Mouse (Mus musculus): ENCODE measurements around the gene Jph3. TPM values are rescaled to one million over a fixed set of nuclear protein-coding genes. Genes with fewer than 3 reads are reported as not detected.

The Jph3 gene
- total and polyA plus RNA-seq, 2 experiments = not detected

GRCm38 (mm10) chr8:121730170-121730569 is 747 bp downstream of the Jph3 start:
- H3K36me3 ChIP-seq (ENCODE audit: control insufficient read depth, insufficient read depth, low read length) = no peaks in the 10 kb centered on the region
- TF ChIP-seq CTCF (IDR thresholded peaks at IDR 0.05; ENCODE audit: low read depth, low read length) (no peak), POLR2A (IDR thresholded peaks at IDR 0.05; ENCODE audit: extremely low read depth, insufficient read depth, low read length) (no peak)
- H3K9ac ChIP-seq (ENCODE audit: low read depth, low read length) = no peak overlapping the region
- peaks cover 4% of the 10 kb centered on the region; the same call in 1 of the 2 replicates for H3K27me3 ChIP-seq (ENCODE audit: control insufficient read depth, insufficient read depth, low read length)
- DNase-seq (ENCODE audit: extremely low read depth, low read depth, low spot score) = no peak
- 10% methylated on average over 50 of the region's 60 CpGs for WGBS
- no peak overlapping the region for H3K27ac ChIP-seq (replicated peaks; ENCODE audit: insufficient read depth, low read depth, low read length)
- H3K4me3 ChIP-seq (ENCODE audit: insufficient read depth, low read depth, low read length) = no peak overlapping the region
- no peaks in the 10 kb centered on the region for H3K79me2 ChIP-seq (ENCODE audit: control insufficient read depth, insufficient read depth, low read length)
- no peaks in the 10 kb centered on the region for H3K4me1 ChIP-seq (ENCODE audit: control insufficient read depth, insufficient read depth, low read length)

GRCm38 (mm10) chr8:121730646-121731045 is 1.2 kb downstream of the Jph3 start:
- TF ChIP-seq POLR2A (IDR thresholded peaks at IDR 0.05; ENCODE audit: extremely low read depth, insufficient read depth, low read length) (no peak), CTCF (IDR thresholded peaks at IDR 0.05; ENCODE audit: low read depth, low read length) (no peak)
- Histone ChIP-seq H3K79me2 (ENCODE audit: control insufficient read depth, insufficient read depth, low read length) (no peaks in the 10 kb centered on the region), H3K4me3 (ENCODE audit: insufficient read depth, low read depth, low read length) (no peak overlapping the region), H3K4me1 (ENCODE audit: control insufficient read depth, insufficient read depth, low read length) (no peaks in the 10 kb centered on the region), H3K9ac (ENCODE audit: low read depth, low read length) (no peak overlapping the region), H3K36me3 (ENCODE audit: control insufficient read depth, insufficient read depth, low read length) (no peaks in the 10 kb centered on the region), H3K27ac (replicated peaks; ENCODE audit: insufficient read depth, low read depth, low read length) (no peak overlapping the region), H3K27me3 (ENCODE audit: control insufficient read depth, insufficient read depth, low read length) (peaks cover 4% of the 10 kb centered on the region; the same call in 1 of the 2 replicates)
- DNase-seq (ENCODE audit: extremely low read depth, low read depth, low spot score) = no peak
- 2% methylated on average over 37 of the region's 37 CpGs for WGBS

GRCm38 (mm10) chr8:121731060-121731459 is 1.6 kb downstream of the Jph3 start:
- no peak for TF ChIP-seq CTCF (IDR thresholded peaks at IDR 0.05; ENCODE audit: low read depth, low read length)
- Histone ChIP-seq H3K79me2 (ENCODE audit: control insufficient read depth, insufficient read depth, low read length) (no peaks in the 10 kb centered on the region), H3K27me3 (ENCODE audit: control insufficient read depth, insufficient read depth, low read length) (peaks cover 4% of the 10 kb centered on the region; the same call in 1 of the 2 replicates), H3K27ac (replicated peaks; ENCODE audit: insufficient read depth, low read depth, low read length) (no peak overlapping the region), H3K4me1 (ENCODE audit: control insufficient read depth, insufficient read depth, low read length) (no peaks in the 10 kb centered on the region), H3K36me3 (ENCODE audit: control insufficient read depth, insufficient read depth, low read length) (no peaks in the 10 kb centered on the region), H3K9ac (ENCODE audit: low read depth, low read length) (no peak overlapping the region), H3K4me3 (ENCODE audit: insufficient read depth, low read depth, low read length) (no peak overlapping the region)
- no peak for DNase-seq (ENCODE audit: extremely low read depth, low read depth, low spot score)
- WGBS = 5% methylated on average over 11 of the region's 11 CpGs

GRCm38 (mm10) chr8:121731471-121732333 is 2.3 kb downstream of the Jph3 start:
- DNase-seq (ENCODE audit: extremely low read depth, low read depth, low spot score) = no peak
- WGBS = 11% methylated on average over 26 of the region's 26 CpGs
- H3K27me3 ChIP-seq (ENCODE audit: control insufficient read depth, insufficient read depth, low read length) = peaks cover 4% of the 10 kb centered on the region; the same call in 1 of the 2 replicates

GRCm38 (mm10) chr8:121732334-121732665 is 2.9 kb downstream of the Jph3 start:
- Histone ChIP-seq H3K4me3 (ENCODE audit: insufficient read depth, low read depth, low read length) (no peak overlapping the region), H3K79me2 (ENCODE audit: control insufficient read depth, insufficient read depth, low read length) (no peaks in the 10 kb centered on the region), H3K9ac (ENCODE audit: low read depth, low read length) (no peak overlapping the region), H3K36me3 (ENCODE audit: control insufficient read depth, insufficient read depth, low read length) (no peaks in the 10 kb centered on the region), H3K27ac (replicated peaks; ENCODE audit: insufficient read depth, low read depth, low read length) (no peak overlapping the region), H3K27me3 (ENCODE audit: control insufficient read depth, insufficient read depth, low read length) (peaks cover 4% of the 10 kb centered on the region; the same call in 1 of the 2 replicates), H3K4me1 (ENCODE audit: control insufficient read depth, insufficient read depth, low read length) (no peaks in the 10 kb centered on the region)
- TF ChIP-seq CTCF (IDR thresholded peaks at IDR 0.05; ENCODE audit: low read depth, low read length) (no peak), POLR2A (IDR thresholded peaks at IDR 0.05; ENCODE audit: extremely low read depth, insufficient read depth, low read length) (no peak)
- DNase-seq (ENCODE audit: extremely low read depth, low read depth, low spot score) = no peak
- 58% methylated on average over 4 of the region's 4 CpGs for WGBS

More at GRCm38 (mm10) chr8:121731471-121732333, 2.3 kb downstream of the Jph3 start:
- no peak overlapping the region for H3K27ac ChIP-seq (replicated peaks; ENCODE audit: insufficient read depth, low read depth, low read length)
- H3K4me1 ChIP-seq (ENCODE audit: control insufficient read depth, insufficient read depth, low read length) = no peaks in the 10 kb centered on the region
- H3K36me3 ChIP-seq (ENCODE audit: control insufficient read depth, insufficient read depth, low read length) = no peaks in the 10 kb centered on the region
- no peak overlapping the region for H3K9ac ChIP-seq (ENCODE audit: low read depth, low read length)
- no peak overlapping the region for H3K4me3 ChIP-seq (ENCODE audit: insufficient read depth, low read depth, low read length)
- TF ChIP-seq CTCF (IDR thresholded peaks at IDR 0.05; ENCODE audit: low read depth, low read length) (no peak), POLR2A (IDR thresholded peaks at IDR 0.05; ENCODE audit: extremely low read depth, insufficient read depth, low read length) (no peak)
- H3K79me2 ChIP-seq (ENCODE audit: control insufficient read depth, insufficient read depth, low read length) = no peaks in the 10 kb centered on the region

DNA sequence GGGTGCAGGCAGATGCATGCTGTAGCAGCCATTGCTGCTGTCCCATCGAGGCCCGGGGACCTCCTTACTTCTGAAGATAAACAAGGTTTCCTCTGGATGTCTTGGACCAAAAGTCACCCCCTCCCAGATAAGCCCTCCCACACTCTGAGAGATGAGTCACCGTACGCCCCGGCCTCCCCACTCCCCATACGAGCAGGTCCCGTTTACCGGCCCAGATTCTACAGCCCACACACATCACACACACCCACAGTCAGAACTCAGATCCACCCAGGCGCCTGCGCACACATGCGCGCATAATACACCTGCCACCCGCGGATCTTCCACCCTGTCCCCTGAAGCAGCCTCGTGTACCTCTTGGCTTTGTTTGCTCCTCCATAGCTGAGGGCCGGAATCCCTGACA is 4.8 kb downstream of the Jph3 start:
- Histone ChIP-seq H3K4me3 (ENCODE audit: insufficient read depth, low read depth, low read length) (no peak overlapping the region), H3K9ac (ENCODE audit: low read depth, low read length) (no peak overlapping the region), H3K27me3 (ENCODE audit: control insufficient read depth, insufficient read depth, low read length) (peaks cover 4% of the 10 kb centered on the region; the same call in 1 of the 2 replicates), H3K4me1 (ENCODE audit: control insufficient read depth, insufficient read depth, low read length) (no peaks in the 10 kb centered on the region), H3K27ac (replicated peaks; ENCODE audit: insufficient read depth, low read depth, low read length) (no peak overlapping the region), H3K79me2 (ENCODE audit: control insufficient read depth, insufficient read depth, low read length) (no peaks in the 10 kb centered on the region), H3K36me3 (ENCODE audit: control insufficient read depth, insufficient read depth, low read length) (no peaks in the 10 kb centered on the region)
- DNase-seq (ENCODE audit: extremely low read depth, low read depth, low spot score) = no peak
- TF ChIP-seq CTCF (IDR thresholded peaks at IDR 0.05; ENCODE audit: low read depth, low read length) (no peak), POLR2A (IDR thresholded peaks at IDR 0.05; ENCODE audit: extremely low read depth, insufficient read depth, low read length) (no peak)
- 81% methylated on average over 16 of the region's 16 CpGs for WGBS

Data from liver, adult 2 months (tissue).